Mouse (Mus musculus) midbrain, embryonic 10.5 days (tissue): ENCODE measurements at regions not wholly inside any gene's neighbourhood (a gene's known extent, or its start where the extent isn't known, plus 50 kb on each side); places are given as distances from the start of the nearest gene placed in this dataset.

Source experiments
- DNase-seq: peaks from one replicate; pipeline ENCODE4 v3.0.0-alpha.2; 2017; ENCODE audit warnings: low spot score
- H3K27ac ChIP-seq: fragments of 300-500 bp; sonication (generic); replicated peaks from 2 replicates; pipeline ENCODE4 v1.5.1; 2016; ENCODE audit warnings: mild to moderate bottlenecking
- H3K27me3 ChIP-seq: fragments of 300-500 bp; sonication (generic); 2 replicates; pipeline ENCODE4 v1.6.1; 2016; ENCODE audit warnings: low read depth, mild to moderate bottlenecking; ENCODE audit not compliant: poor library complexity, severe bottlenecking
- H3K36me3 ChIP-seq: fragments of 300-500 bp; sonication (generic); 2 replicates; pipeline ENCODE4 v1.6.1; 2016; ENCODE audit warnings: mild to moderate bottlenecking, moderate library complexity
- H3K4me1 ChIP-seq: fragments of 300-500 bp; sonication (generic); 2 replicates; pipeline ENCODE4 v1.6.1; 2016
- H3K4me3 ChIP-seq: fragments of 300-500 bp; sonication (generic); 2 replicates; pipeline ENCODE4 v1.5.1; 2016; ENCODE audit warnings: mild to moderate bottlenecking, moderate library complexity
- H3K9me3 ChIP-seq: fragments of 300-500 bp; sonication (generic); replicated peaks from 2 replicates; pipeline ENCODE4 v1.6.1; 2016; ENCODE audit warnings: mild to moderate bottlenecking
- WGBS: fragments of 180-500 bp; shearing (Covaris S2); methylation state at CpG from one replicate; pipeline ENCODE4 v1.1.7; 2016; 5-methylcytosine and 5-hydroxymethylcytosine counted together

DNA sequence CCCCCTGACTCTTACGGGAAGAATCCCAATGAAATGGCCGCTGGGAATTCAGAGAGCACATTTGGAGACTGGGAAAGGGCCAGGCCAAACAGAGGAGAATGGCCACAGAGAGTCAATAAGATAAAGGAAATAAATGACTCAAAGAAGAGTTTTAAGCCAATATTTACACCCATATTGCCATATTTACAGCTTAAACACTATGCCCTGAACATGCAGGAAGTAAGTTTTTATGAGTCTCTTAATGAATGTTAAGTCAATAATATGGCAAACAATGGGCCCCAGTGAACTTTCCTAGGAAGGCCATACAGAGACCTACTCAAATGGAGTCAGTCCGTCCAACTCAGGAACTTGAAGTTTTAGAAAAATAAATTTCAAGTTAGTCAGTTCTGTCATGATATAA, 347.8 kb downstream of the Klf5 start:
- H3K9me3 ChIP-seq = no peaks in the 10 kb centered on the region
- H3K36me3 ChIP-seq = no peaks in the 10 kb centered on the region
- H3K4me1 ChIP-seq = no peaks in the 10 kb centered on the region
- no peak for DNase-seq
- 92% methylated on average over 3 of the region's 3 CpGs for WGBS
- no peak overlapping the region for H3K4me3 ChIP-seq
- no peak overlapping the region for H3K27ac ChIP-seq
- H3K27me3 ChIP-seq = no peaks in the 10 kb centered on the region

DNA sequence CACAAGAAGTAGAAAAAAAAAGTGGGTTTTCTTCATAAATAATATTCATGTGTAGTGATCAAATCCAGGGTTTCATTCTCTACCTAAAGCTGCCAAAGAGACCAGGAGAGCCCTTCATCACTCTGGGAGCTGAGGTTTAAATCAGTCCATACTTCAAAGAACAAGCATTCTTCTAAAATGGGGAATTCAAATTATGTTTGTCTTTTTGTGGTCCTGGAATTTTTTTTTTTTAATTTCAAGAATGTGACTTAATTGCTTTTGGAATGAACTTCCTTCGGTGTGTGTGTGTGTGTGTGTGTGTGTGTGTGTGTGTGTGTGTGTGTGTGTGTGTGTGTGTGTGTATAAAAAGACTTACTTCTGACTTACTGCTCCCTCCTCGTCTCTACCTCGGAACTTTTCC, 375.9 kb downstream of the Klf5 start:
- Histone ChIP-seq H3K4me1 (no peaks in the 10 kb centered on the region), H3K27ac (no peak overlapping the region), H3K4me3 (no peak overlapping the region), H3K27me3 (no peaks in the 10 kb centered on the region), H3K36me3 (no peaks in the 10 kb centered on the region), H3K9me3 (no peaks in the 10 kb centered on the region)
- DNase-seq = no peak
- 92% methylated on average over 3 of the region's 3 CpGs for WGBS

DNA sequence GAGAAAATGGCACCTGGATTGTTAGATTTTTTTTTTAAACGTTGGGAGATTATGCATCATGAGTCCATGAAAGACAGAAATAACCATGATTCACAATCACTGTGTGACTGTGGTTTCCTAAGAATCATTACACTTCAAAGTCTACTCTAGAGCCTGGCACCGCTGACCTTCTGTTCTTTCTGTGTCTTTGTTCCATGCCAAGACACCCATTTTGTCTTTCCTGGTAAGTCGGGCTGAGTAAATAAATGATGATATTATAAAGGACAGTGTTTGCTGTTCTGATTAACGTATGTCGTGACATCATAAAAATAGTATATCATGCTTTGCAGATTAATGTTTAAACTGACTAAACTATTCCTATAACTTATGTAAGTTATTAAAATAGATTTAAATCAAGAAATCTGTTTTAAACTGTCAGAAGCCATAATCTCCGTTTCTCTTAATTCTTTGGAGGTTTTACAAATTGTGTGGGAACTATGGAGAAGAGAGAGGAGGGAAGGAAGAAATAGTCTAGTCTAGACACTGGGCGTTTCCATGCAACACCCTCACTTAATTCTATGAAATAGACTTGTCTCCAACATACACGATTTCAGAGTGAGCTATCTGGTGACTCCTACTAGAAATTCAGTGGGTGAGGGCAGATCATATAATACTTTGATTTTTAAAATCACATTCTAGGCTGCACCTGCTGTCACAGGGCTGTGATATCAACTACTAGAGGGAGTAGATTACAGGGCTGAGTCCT, 388.7 kb downstream of the Klf5 start:
- WGBS = 89% methylated on average over 8 of the region's 8 CpGs
- no peaks in the 10 kb centered on the region for H3K9me3 ChIP-seq
- H3K27ac ChIP-seq = no peak overlapping the region
- DNase-seq = no peak
- H3K36me3 ChIP-seq = no peaks in the 10 kb centered on the region
- H3K27me3 ChIP-seq = no peaks in the 10 kb centered on the region
- no peak overlapping the region for H3K4me3 ChIP-seq
- no peaks in the 10 kb centered on the region for H3K4me1 ChIP-seq

DNA sequence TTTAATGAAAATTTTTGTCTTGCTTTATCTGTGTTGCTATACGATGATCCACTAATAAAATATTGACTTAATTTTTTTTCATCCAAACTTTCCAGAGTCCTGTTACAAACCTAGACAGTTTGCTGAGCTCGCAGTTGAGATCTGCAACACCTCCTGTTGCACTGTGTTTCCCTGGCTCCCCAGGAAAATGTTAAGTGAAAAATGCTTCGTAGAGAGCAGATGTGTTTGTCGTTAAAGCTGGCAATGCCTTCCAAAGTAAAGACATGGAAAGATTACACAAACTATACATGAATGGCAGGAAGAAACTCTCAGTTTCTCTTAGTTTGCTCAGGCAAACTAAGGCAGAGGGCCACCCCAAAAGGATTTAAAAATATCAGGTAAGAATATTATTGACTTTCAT, 389.9 kb downstream of the Klf5 start:
- no peaks in the 10 kb centered on the region for H3K9me3 ChIP-seq
- 92% methylated on average over 4 of the region's 4 CpGs for WGBS
- no peaks in the 10 kb centered on the region for H3K4me1 ChIP-seq
- H3K27ac ChIP-seq = no peak overlapping the region
- H3K27me3 ChIP-seq = no peaks in the 10 kb centered on the region
- no peak for DNase-seq
- no peaks in the 10 kb centered on the region for H3K36me3 ChIP-seq
- no peak overlapping the region for H3K4me3 ChIP-seq

DNA sequence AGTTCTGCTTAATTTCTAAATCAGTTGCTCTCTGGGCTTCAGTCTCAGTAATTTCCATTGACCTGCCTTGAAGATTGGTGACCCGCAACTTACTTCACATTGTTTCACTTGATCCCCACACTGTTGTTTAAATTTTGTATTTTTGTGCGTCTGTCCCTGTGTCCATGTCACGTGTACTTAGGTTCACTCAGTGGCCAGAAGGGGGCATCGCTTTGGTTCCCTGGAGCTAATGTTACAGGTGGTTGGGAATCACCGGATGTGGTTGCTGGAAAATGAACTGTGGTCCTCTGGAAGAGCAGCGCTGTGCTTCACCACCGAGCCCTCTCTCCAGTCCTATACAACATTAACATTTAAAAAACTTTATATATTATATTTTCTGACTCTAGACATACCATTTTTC, 397.8 kb downstream of the Klf5 start:
- H3K9me3 ChIP-seq = no peaks in the 10 kb centered on the region
- no peaks in the 10 kb centered on the region for H3K4me1 ChIP-seq
- DNase-seq = no peak
- 91% methylated on average over 7 of the region's 7 CpGs for WGBS
- H3K27ac ChIP-seq = no peak overlapping the region
- H3K36me3 ChIP-seq = no peaks in the 10 kb centered on the region
- H3K4me3 ChIP-seq = no peak overlapping the region
- no peaks in the 10 kb centered on the region for H3K27me3 ChIP-seq

DNA sequence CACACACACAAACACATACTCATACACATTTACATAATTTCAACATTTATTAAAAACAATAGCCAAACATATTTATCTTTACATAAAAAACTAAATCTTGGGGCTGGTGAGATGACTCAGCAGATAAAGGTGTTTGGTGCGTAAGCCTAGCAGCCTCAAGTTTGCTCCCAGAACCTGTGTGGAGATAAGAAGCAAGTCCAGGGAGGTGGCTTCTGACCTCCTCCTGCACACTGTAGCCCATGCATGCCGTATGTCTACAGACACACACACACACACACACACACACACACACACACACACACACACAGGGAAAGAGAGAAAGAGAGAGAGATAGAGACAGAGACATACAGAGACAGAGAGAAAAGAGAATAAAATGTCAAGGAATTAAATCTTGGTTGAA, 401.1 kb downstream of the Klf5 start:
- WGBS = 86% methylated on average over 2 of the region's 2 CpGs

DNA sequence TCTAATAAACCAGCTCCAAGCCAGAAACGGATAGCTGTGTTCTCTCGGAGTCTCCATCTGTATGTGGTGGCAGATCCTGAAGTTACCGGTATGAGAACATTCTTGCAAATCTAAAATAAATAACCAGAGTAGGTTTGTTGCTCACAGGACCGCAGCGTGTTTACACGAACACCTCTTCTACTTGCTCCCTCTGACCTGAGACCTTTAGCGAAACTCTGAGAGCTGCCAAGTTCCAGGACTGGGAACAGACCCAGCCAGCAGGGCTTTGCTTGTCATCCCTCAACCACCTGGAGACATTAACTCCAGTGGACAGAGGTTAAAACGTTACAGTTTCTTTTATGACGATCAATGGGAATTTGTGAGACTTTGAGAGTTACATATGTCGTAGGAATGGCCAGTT, 407.5 kb downstream of the Klf5 start:
- 92% methylated on average over 10 of the region's 10 CpGs for WGBS
- no peaks in the 10 kb centered on the region for H3K36me3 ChIP-seq
- H3K4me3 ChIP-seq = no peak overlapping the region
- H3K27ac ChIP-seq = no peak overlapping the region
- DNase-seq = no peak
- no peaks in the 10 kb centered on the region for H3K4me1 ChIP-seq
- no peaks in the 10 kb centered on the region for H3K9me3 ChIP-seq
- no peaks in the 10 kb centered on the region for H3K27me3 ChIP-seq

More for the DNA sequence above, 401.1 kb downstream of the Klf5 start:
- Histone ChIP-seq H3K27me3 (no peaks in the 10 kb centered on the region), H3K4me3 (no peak overlapping the region), H3K27ac (no peak overlapping the region), H3K4me1 (no peaks in the 10 kb centered on the region), H3K9me3 (no peaks in the 10 kb centered on the region), H3K36me3 (no peaks in the 10 kb centered on the region)
- DNase-seq = no peak

DNA sequence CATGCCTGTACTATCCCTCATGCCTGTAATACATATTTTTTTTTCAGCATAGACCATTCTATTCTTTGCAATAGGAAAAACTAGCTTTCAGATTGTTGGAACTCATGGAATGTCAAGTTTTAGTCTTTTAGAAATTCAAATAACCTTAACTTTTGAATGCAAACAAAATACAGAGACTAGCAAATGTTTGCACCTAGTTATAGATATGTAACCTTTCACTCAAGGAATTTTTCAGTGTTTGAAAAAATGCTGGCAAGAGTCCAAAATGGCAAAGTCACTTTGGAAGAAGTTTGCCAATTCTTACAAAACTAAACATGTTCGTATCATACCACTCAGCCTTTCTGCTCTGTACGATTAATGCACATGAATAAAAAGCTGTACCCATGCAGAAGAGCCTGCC, 409.6 kb downstream of the Klf5 start:
- 93% methylated on average over 2 of the region's 2 CpGs for WGBS
- H3K36me3 ChIP-seq = no peaks in the 10 kb centered on the region
- H3K27me3 ChIP-seq = no peaks in the 10 kb centered on the region
- no peaks in the 10 kb centered on the region for H3K4me1 ChIP-seq
- H3K4me3 ChIP-seq = no peak overlapping the region
- no peaks in the 10 kb centered on the region for H3K9me3 ChIP-seq
- H3K27ac ChIP-seq = no peak overlapping the region
- DNase-seq = no peak

DNA sequence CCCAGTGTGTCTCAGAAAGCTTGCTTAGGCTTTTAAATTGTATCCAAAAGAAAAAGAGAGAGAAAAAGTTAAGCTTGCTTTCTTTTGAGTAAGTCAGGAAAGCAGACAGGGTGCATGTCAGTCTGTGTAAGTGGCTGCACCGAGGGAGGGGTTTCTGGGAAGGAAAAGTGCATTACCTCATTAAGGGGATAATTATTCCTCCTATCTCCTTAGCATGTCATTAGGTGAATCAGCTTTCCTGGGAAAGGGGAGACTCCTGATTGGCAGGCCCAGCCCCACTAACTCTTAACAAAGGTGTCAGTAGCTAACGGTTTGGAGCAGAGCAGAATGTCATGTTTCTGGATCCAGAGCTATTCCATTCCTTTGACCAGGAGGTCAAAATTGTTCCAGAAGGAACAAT, 411.3 kb downstream of the Klf5 start:
- Histone ChIP-seq H3K27me3 (no peaks in the 10 kb centered on the region), H3K4me1 (no peaks in the 10 kb centered on the region), H3K27ac (no peak overlapping the region), H3K9me3 (no peaks in the 10 kb centered on the region), H3K36me3 (no peaks in the 10 kb centered on the region), H3K4me3 (no peak overlapping the region)
- no peak for DNase-seq
- WGBS = 46% methylated on average over 2 of the region's 2 CpGs

DNA sequence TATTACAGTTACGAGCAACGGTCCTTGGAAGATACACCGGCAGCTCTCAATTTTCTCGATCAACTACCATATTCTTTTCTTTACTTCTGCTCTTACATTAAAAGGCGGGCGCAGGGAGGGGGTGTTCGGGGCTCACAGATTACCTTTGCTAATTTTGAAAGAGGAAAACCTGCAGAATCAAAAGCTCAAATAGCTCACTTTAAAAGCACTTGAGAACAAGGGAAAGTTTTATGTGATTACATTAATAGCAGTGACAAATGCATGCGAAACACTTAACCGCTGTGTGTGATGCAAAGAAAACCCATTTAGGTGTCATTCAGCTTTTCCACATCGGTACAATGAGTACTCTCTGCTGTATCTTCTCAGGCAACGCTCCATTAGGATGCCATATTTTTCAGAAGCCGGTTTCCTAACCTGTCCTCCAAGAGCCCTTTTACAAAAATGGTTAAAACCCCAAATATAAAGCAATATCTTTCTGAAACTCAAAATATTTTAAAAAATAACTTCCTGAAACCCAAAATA, 412.2 kb downstream of the Klf5 start:
- Histone ChIP-seq H3K9me3 (no peaks in the 10 kb centered on the region), H3K27me3 (no peaks in the 10 kb centered on the region), H3K4me3 (no peak overlapping the region), H3K4me1 (no peaks in the 10 kb centered on the region), H3K36me3 (no peaks in the 10 kb centered on the region), H3K27ac (no peak overlapping the region)
- DNase-seq = no peak
- 94% methylated on average over 12 of the region's 12 CpGs for WGBS

DNA sequence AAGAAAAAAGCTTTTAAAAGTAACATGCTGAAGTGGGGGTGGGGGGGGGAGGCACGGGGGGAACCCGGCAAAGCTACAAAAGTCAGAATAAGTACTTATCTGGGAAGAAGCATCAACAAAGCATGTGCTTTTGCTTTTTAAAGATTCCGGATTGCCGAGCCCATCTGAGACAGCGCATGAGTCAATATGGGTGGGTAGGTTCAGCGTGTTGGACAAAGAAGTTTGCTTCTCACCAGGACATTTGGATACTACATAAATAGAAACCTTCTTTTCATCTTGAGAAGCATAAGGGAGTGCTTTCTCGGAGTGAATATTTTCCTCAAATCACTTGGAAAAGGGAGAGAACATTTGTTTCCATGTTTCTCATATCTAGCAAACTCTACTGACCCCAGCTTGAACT, 414.1 kb downstream of the Klf5 start:
- no peak overlapping the region for H3K27ac ChIP-seq
- DNase-seq = no peak
- no peaks in the 10 kb centered on the region for H3K27me3 ChIP-seq
- H3K4me1 ChIP-seq = no peaks in the 10 kb centered on the region
- 88% methylated on average over 7 of the region's 7 CpGs for WGBS
- H3K36me3 ChIP-seq = no peaks in the 10 kb centered on the region
- no peaks in the 10 kb centered on the region for H3K9me3 ChIP-seq
- no peak overlapping the region for H3K4me3 ChIP-seq

DNA sequence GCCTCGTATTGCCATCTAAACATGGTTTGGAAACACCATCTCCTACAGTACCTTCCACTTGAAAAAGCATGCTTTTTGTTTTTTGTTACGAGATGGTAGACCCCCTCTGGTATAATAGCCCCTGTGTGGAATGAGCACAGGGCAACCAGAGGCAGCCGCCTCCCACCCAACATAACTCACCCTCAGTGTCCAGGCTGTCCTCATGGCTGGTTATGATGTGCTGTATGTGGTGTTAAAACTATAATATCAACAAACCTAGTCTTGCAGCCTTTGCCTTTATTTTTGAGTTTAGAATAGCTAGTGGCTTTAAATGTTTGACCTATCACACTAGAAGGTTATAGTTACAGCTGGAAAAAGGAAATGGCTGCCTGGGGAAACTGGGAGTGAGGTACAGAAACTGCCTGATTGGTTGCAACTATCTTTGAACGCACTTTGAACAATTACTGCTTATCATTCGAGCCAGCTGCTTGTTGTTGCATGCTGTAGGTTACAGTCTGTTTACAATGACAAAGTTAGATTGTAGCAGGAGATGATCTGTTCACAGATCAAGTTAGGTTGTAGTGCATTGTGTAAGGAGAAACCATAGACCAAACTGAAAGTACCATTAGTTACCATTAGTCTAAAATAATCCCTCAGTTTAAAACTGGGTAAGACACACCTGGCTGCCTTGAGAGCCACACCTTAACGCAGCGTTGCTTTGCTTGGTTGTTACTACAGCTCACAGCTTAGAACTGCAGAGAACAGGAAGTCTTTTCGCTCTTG, 414.8 kb downstream of the Klf5 start:
- Histone ChIP-seq H3K9me3 (no peaks in the 10 kb centered on the region), H3K4me1 (no peaks in the 10 kb centered on the region), H3K4me3 (no peak overlapping the region), H3K27ac (no peak overlapping the region), H3K36me3 (no peaks in the 10 kb centered on the region), H3K27me3 (no peaks in the 10 kb centered on the region)
- 87% methylated on average over 8 of the region's 8 CpGs for WGBS
- DNase-seq = no peak

DNA sequence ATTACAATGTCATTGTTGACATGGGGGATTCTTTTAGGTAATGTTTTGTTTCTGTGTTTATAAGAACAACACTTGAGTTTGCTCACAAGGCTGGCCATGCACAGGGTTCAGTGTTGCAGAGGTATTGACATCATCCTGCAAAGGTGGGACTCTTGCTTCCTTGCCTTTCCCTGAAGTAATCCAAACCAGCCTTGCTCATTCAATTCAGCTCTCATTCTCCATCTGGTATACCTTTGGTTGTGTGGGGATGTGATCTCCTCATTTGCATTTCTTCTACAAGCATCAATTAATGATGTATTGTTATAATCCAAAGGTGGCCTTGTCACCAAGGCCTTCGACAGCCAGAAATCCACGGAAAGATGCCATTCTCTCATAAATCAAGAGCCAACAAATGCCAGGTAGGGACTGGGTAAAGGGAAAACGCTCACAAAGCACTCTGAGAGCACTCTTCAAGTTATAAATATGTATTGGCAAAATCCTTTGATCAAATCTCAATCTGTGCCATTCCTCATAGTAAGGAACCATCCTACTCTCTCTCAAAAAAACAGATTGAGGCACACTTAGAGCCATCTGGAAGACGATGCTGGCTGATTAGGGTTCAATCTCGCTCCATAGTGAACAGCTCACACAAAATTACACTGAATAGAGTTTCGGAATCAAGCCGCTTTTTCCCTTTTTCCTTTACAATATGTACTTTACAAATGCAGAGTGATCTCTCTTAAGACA, 435.1 kb downstream of the Klf5 start:
- DNase-seq = no peak
- WGBS = 90% methylated on average over 7 of the region's 7 CpGs
- Histone ChIP-seq H3K36me3 (no peaks in the 10 kb centered on the region), H3K4me1 (no peaks in the 10 kb centered on the region), H3K27me3 (no peaks in the 10 kb centered on the region), H3K27ac (no peak overlapping the region), H3K9me3 (no peaks in the 10 kb centered on the region), H3K4me3 (no peak overlapping the region)
